Mouse (Mus musculus) E14TG2a.4 (cell line): Measurements from ENCODE around the gene Ltbr.

Source experiments
- CTCF ChIP-seq: conservative IDR thresholded peaks from 2 replicates; pipeline ENCODE4 v1.5.1; 2014; ENCODE audit warnings: low read length
- POU5F1 ChIP-seq: IDR thresholded peaks from 2 replicates; pipeline ENCODE4 v1.6.1; 2014; ENCODE audit warnings: low read length, borderline replicate concordance

GRCm38 (mm10) chr6:125354352-125355151 lies 40.9 kb upstream of the Ltbr start:
- TF ChIP-seq CTCF = no peak
- TF ChIP-seq POU5F1 = no peak
